Mouse (Mus musculus): Measurements from ENCODE around the gene Ift140. TPM values are rescaled to one million over a fixed set of nuclear protein-coding genes. Genes with fewer than 3 reads are reported as not detected.

The Ift140 gene
- polyA plus RNA-seq, 2 experiments, result 15.3 to 18.5 TPM

DNA sequence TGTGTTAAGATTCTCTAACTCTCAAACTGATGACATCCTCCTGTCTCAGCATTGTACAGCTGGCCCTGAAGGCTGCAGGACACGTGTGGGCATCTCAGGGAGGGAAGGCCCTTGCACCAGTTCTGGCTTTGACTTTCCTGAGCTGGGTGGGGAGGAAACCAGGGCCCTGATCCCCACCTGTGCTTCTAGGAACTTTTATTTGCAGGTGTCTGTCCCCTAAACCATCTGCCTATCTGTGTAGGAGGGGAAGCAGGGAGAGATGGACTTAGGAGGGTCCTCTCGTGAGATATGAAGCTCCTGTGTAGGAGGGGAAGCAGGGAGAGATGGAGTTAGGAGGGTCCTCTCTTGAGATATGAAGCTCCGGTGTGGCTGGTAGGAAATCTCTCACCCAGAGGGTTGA, 67.0 kb downstream of the Ift140 start:
- TF ChIP-seq POLR2A (IDR thresholded peaks at IDR 0.05; ENCODE audit: borderline replicate concordance, extremely low read depth, insufficient read depth, insufficient read length), result no peak
- H3K36me3 ChIP-seq (ENCODE audit: control insufficient read depth, insufficient read depth, low read length), result 0 out of 2 replicates have a peak, but pooled peaks cover 4% of the 10 kb centered on the region
- H3K9me3 ChIP-seq (ENCODE audit: control insufficient read depth, low read length), result no peaks in the 10 kb centered on the region
- peak overlapping the region; percentile 52; the same call in 1 of the 2 replicates for H3K27ac ChIP-seq (replicated peaks; ENCODE audit: low read depth, low read length)
- no peaks in the 10 kb centered on the region for H3K27me3 ChIP-seq (ENCODE audit: control insufficient read depth, insufficient read depth, low read length)
- no peak for DNase-seq (ENCODE audit: low spot score)
- no peak overlapping the region for H3K4me2 ChIP-seq (replicated peaks; ENCODE audit: low read depth, low read length, severe bottlenecking)
- peaks cover 29% of the 10 kb centered on the region for H3K4me1 ChIP-seq (ENCODE audit: control insufficient read depth, insufficient read depth, low read length)
- no peak overlapping the region for H3K9ac ChIP-seq (ENCODE audit: low read depth, low read length, severe bottlenecking)
- no peak overlapping the region for H3K4me3 ChIP-seq (replicated peaks; ENCODE audit: low read length)
- ATAC-seq (ENCODE audit: low FRiP score, low read depth), result no peak
- WGBS, result 46% methylated on average over 3 of the region's 3 CpGs

DNA sequence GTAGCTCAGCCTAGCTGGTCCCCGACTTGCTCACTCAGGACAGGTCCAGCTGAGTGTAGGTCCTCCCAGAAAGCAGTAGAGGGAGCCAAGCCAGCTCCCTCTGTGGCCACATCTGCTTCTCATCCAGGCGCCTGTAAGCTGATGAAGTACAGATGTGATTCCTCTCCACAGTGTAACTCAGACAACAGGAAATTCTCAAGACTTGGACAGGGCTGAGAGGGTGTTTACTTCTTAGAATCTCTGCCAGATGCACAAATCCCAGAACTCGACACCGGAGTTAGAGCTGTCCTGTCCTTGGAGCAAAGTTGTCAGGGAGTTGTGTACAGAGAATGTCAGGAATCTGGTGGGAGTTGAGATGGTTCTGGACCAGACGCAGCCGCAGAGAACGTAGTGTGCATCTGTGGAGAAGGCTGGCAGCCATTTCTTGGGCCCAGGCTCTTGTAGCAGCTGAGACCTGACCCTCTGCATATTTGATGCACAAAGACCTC, 67.6 kb downstream of the Ift140 start, which contains the start of gene Tmem204:
Gene Tmem204 (minus strand): TSS at position 148 of the 488 bp plus-strand sequence.
- peak within 1 kb of the TSS; percentile 96 for H3K27ac ChIP-seq (replicated peaks; ENCODE audit: low read depth, low read length)
- H3K27me3 ChIP-seq (ENCODE audit: control insufficient read depth, insufficient read depth, low read length), result no peaks in the 10 kb centered on the region
- no peaks in the 10 kb centered on the region for H3K9me3 ChIP-seq (ENCODE audit: control insufficient read depth, low read length)
- TF ChIP-seq POLR2A (IDR thresholded peaks at IDR 0.05; ENCODE audit: borderline replicate concordance, extremely low read depth, insufficient read depth, insufficient read length), result no peak
- H3K4me1 ChIP-seq (ENCODE audit: control insufficient read depth, insufficient read depth, low read length), result peaks cover 26% of the 10 kb centered on the region
- WGBS, result 12% methylated on average over 7 of the region's 7 CpGs
- ATAC-seq (ENCODE audit: low FRiP score, low read depth) (peak; percentile 94), DNase-seq (ENCODE audit: low spot score) (peak; percentile 94)
- no peak within 1 kb of the TSS for H3K4me3 ChIP-seq (replicated peaks; ENCODE audit: low read length)
- peak within 1 kb of the TSS; percentile 1; the same call in 1 of the 2 replicates for H3K9ac ChIP-seq (ENCODE audit: low read depth, low read length, severe bottlenecking)
- H3K4me2 ChIP-seq (replicated peaks; ENCODE audit: low read depth, low read length, severe bottlenecking), result no peak within 1 kb of the TSS; the same call in 1 of the 2 replicates
- H3K36me3 ChIP-seq (ENCODE audit: control insufficient read depth, insufficient read depth, low read length), result peaks cover 9% of the 10 kb centered on the region

GRCm38 (mm10) chr17:25084835-25085385, 69.0 kb downstream of the Ift140 start:
- H3K9ac ChIP-seq (ENCODE audit: low read depth, low read length, severe bottlenecking), result no peak overlapping the region
- 66% methylated on average over 13 of the region's 13 CpGs for WGBS
- H3K4me1 ChIP-seq (ENCODE audit: control insufficient read depth, insufficient read depth, low read length), result peaks cover 26% of the 10 kb centered on the region
- H3K9me3 ChIP-seq (ENCODE audit: control insufficient read depth, low read length), result no peaks in the 10 kb centered on the region
- DNase-seq (ENCODE audit: low spot score) (no peak), ATAC-seq (ENCODE audit: low FRiP score, low read depth) (no peak)
- H3K36me3 ChIP-seq (ENCODE audit: control insufficient read depth, insufficient read depth, low read length), result peaks cover 11% of the 10 kb centered on the region
- no peak for TF ChIP-seq POLR2A (IDR thresholded peaks at IDR 0.05; ENCODE audit: borderline replicate concordance, extremely low read depth, insufficient read depth, insufficient read length)
- H3K27me3 ChIP-seq (ENCODE audit: control insufficient read depth, insufficient read depth, low read length), result no peaks in the 10 kb centered on the region
- peak overlapping the region; percentile 96 for H3K27ac ChIP-seq (replicated peaks; ENCODE audit: low read depth, low read length)
- H3K4me3 ChIP-seq (replicated peaks; ENCODE audit: low read length), result no peak overlapping the region
- no peak overlapping the region for H3K4me2 ChIP-seq (replicated peaks; ENCODE audit: low read depth, low read length, severe bottlenecking)

DNA sequence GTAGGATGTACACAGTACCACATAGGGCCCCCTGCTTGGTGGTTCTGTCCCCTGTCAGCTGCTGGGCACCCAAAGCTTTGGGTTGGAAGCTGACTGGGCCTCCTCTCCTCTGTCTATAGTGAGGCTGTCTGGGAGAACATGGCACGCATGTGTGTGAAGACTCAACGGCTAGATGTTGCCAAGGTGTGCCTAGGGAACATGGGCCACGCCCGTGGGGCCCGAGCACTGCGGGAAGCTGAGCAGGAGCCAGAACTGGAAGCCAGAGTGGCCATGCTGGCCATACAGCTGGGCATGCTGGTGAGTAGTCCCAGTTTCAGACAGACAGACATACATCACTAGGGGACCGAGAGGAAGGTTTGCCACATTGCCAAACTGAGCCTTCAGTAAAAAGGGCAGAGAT, 70.8 kb downstream of the Ift140 start:
- Histone ChIP-seq H3K4me2 (replicated peaks; ENCODE audit: low read depth, low read length, severe bottlenecking) (no peak overlapping the region), H3K9me3 (ENCODE audit: control insufficient read depth, low read length) (no peaks in the 10 kb centered on the region), H3K27ac (replicated peaks; ENCODE audit: low read depth, low read length) (no peak overlapping the region), H3K9ac (ENCODE audit: low read depth, low read length, severe bottlenecking) (no peak overlapping the region), H3K36me3 (ENCODE audit: control insufficient read depth, insufficient read depth, low read length) (peaks cover 11% of the 10 kb centered on the region), H3K27me3 (ENCODE audit: control insufficient read depth, insufficient read depth, low read length) (no peaks in the 10 kb centered on the region), H3K4me3 (replicated peaks; ENCODE audit: low read length) (no peak overlapping the region), H3K4me1 (ENCODE audit: control insufficient read depth, insufficient read depth, low read length) (peaks cover 22% of the 10 kb centered on the region)
- DNase-seq (ENCODE audit: low spot score) (no peak), ATAC-seq (ENCODE audit: low FRiP score, low read depth) (no peak)
- no peak for TF ChIP-seq POLR2A (IDR thresholded peaks at IDR 0.05; ENCODE audit: borderline replicate concordance, extremely low read depth, insufficient read depth, insufficient read length)
- WGBS, result 87% methylated on average over 7 of the region's 7 CpGs

GRCm38 (mm10) chr17:25089158-25089557, 73.3 kb downstream of the Ift140 start:
- no peak for DNase-seq (ENCODE audit: low spot score)
- Histone ChIP-seq H3K4me2 (replicated peaks; ENCODE audit: low read depth, low read length, severe bottlenecking) (no peak overlapping the region), H3K27me3 (ENCODE audit: control insufficient read depth, insufficient read depth, low read length) (no peaks in the 10 kb centered on the region), H3K4me1 (ENCODE audit: control insufficient read depth, insufficient read depth, low read length) (peaks cover 5% of the 10 kb centered on the region), H3K36me3 (ENCODE audit: control insufficient read depth, insufficient read depth, low read length) (peaks cover 25% of the 10 kb centered on the region), H3K27ac (replicated peaks; ENCODE audit: low read depth, low read length) (no peak overlapping the region), H3K9ac (ENCODE audit: low read depth, low read length, severe bottlenecking) (no peak overlapping the region), H3K4me3 (replicated peaks; ENCODE audit: low read length) (no peak overlapping the region), H3K9me3 (ENCODE audit: control insufficient read depth, low read length) (no peaks in the 10 kb centered on the region)
- no peak for TF ChIP-seq POLR2A (IDR thresholded peaks at IDR 0.05; ENCODE audit: borderline replicate concordance, extremely low read depth, insufficient read depth, insufficient read length)
- ATAC-seq (ENCODE audit: low FRiP score, low read depth), result no peak
- 88% methylated on average over 10 of the region's 10 CpGs for WGBS

All from limb, embryonic 14.5 days (tissue).